Mouse (Mus musculus) intestine, embryonic 14.5 days (tissue): ENCODE measurements around the gene Slc1a2. TPM values are rescaled to one million over a fixed set of nuclear protein-coding genes. Genes with fewer than 3 reads are reported as not detected.

ENCODE experiments used
- ATAC-seq: fragments of 200-750 bp; cut with Nextera tagmentation; replicated peaks from 2 replicates; pipeline ENCODE4 v1.8.0; 2017; ENCODE audit warnings: low read depth, moderate number of reproducible peaks, moderate TSS enrichment, moderate library complexity; ENCODE audit not compliant: low FRiP score, low TSS enrichment
- DNase-seq: peaks from one replicate; pipeline ENCODE4 v3.0.0-alpha.2; 2018; ENCODE audit warnings: low spot score
- H3K27ac ChIP-seq: fragments of 300-500 bp; sonication (generic); 2 replicates; pipeline ENCODE4 v1.5.1; 2014; ENCODE audit warnings: low read depth, mild to moderate bottlenecking, control low read depth
- H3K27me3 ChIP-seq: fragments of 300-500 bp; sonication (generic); replicated peaks from 2 replicates; pipeline ENCODE4 v1.6.1; 2014; ENCODE audit warnings: low read length, control low read depth; ENCODE audit not compliant: control insufficient read depth, insufficient read depth
- H3K36me3 ChIP-seq: fragments of 300-500 bp; sonication (generic); 2 replicates; pipeline ENCODE4 v1.6.1; 2014; ENCODE audit warnings: low read length, control low read depth; ENCODE audit not compliant: control insufficient read depth, insufficient read depth
- H3K4me1 ChIP-seq: fragments of 300-500 bp; sonication (generic); replicated peaks from 2 replicates; pipeline ENCODE4 v1.6.1; 2014; ENCODE audit warnings: low read length, control low read depth, mixed read lengths; ENCODE audit not compliant: control insufficient read depth, insufficient read depth
- H3K4me2 ChIP-seq: fragments of 300-500 bp; sonication (generic); 2 replicates; pipeline ENCODE4 v1.6.1; 2014; ENCODE audit warnings: low read length
- H3K4me3 ChIP-seq: fragments of 300-500 bp; sonication (generic); 2 replicates; pipeline ENCODE4 v1.5.1; 2014; ENCODE audit warnings: low read depth, low read length, control low read depth, mixed read lengths
- H3K9ac ChIP-seq: fragments of 300-500 bp; sonication (generic); 2 replicates; pipeline ENCODE4 v1.6.1; 2014; ENCODE audit warnings: mild to moderate bottlenecking, low read length
- H3K9me3 ChIP-seq: fragments of 300-500 bp; sonication (generic); 2 replicates; pipeline ENCODE4 v1.6.1; 2016; ENCODE audit warnings: low read length, control low read depth; ENCODE audit not compliant: control insufficient read depth
- WGBS: fragments of 180-500 bp; shearing (Covaris S2); extraction: QIAGEN DNeasy Blood & Tissue Kit; methylation state at CpG from one replicate; pipeline ENCODE4 v1.1.7; 2014; 5-methylcytosine and 5-hydroxymethylcytosine counted together
- polyA plus RNA-seq: library from polyadenylated mRNA; unstranded; fragments of >200 nt; fragmentation: Nextera tagmentation; extraction: Ambion mirVana; gene quantifications from 2 replicates; pipeline ENCODE4 v1.2.1, GENCODE M21; 2014

Slc1a2 gene
- polyA plus RNA-seq, result 0.34 and 0.78 TPM in 2 replicates

DNA sequence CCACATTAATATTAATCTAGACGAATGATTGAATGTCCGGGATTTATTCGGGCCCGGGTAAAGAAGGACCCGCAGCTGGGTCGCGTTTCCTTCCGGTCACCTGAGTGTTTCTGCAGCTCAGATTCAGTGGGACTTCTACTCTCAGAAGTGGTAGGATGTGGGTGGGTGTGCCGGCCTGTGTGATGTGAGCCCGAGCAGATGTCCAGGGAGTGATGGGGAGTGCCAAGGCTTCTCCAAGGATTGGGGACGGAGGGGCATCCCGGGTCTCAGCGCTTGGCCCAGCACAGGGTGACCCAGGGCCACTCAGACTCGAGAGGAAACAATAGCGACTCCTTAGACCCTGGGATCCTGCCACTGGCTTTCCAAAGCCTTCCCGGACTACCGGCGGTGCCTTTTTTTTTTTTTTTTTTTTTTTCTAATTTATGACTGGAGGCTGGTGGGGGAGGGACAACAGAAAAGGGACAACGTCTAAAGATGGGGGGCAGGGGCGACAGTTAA is at the start of gene Slc1a2:
Gene Slc1a2 (plus strand): TSS at position 497 of the 498 bp plus-strand sequence.
- WGBS, result 2% methylated on average over 20 of the region's 20 CpGs
- ATAC-seq, result peak; percentile 41; the same call in 1 of the 2 replicates
- peak within 1 kb of the TSS; percentile 31 for H3K9ac ChIP-seq

DNA sequence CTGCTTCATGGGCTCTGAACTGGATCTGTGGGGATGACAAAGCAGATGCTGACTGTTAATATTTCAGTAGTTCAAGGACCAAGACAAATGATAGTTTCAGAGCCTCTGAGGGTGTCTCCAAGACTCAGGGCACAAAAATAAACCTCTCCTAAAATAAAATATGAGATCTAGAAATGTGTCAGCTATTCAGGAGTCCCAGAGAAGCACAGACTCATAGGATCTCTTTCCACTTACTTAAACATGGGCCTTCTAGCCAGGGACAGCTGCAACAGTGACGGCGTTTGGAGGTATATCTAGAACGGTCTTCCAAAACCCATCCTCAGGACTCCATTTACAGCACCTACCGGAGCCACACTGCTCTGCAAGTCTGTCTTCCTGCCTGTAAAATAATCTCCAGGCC is 48.0 kb upstream of the Slc1a2 start:
- Histone ChIP-seq H3K27me3 (no peaks in the 10 kb centered on the region), H3K36me3 (no peaks in the 10 kb centered on the region), H3K4me3 (no peak overlapping the region), H3K4me2 (no peak overlapping the region), H3K9me3 (no peaks in the 10 kb centered on the region), H3K27ac (no peak overlapping the region), H3K9ac (no peak overlapping the region), H3K4me1 (no peaks in the 10 kb centered on the region)
- DNase-seq, result no peak
- WGBS, result 96% methylated on average over 4 of the region's 4 CpGs
- no peak for ATAC-seq

More for the DNA sequence above, at the start of gene Slc1a2:
- Histone ChIP-seq H3K4me3 (peak within 1 kb of the TSS; percentile 50), H3K9me3 (no peaks in the 10 kb centered on the region), H3K36me3 (no peaks in the 10 kb centered on the region), H3K4me2 (peak within 1 kb of the TSS; percentile 91), H3K27ac (no peak within 1 kb of the TSS), H3K4me1 (peaks cover 3% of the 10 kb centered on the region; the same call in 1 of the 2 replicates), H3K27me3 (peaks cover 29% of the 10 kb centered on the region)
- peak; percentile 58 for DNase-seq

DNA sequence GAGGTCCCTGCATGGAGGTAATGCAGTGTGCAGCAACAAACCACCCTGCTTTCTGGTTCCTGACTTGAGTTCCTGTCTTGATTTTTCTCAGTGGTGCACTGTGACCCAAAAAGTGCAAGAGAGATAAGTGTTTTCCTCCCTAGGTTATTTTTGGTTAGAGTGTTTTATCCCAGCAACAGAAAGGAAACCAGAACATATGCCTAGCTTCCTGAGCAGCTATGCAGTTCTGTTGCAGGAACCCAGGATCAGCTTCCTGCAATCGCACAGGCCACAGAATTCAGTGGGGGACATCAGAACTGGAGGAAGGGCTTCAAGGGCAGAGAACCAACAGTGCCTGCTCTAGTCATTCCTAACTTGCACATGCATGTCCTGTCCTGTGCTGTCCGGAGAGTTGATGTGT is 41.8 kb upstream of the Slc1a2 start:
- no peak for ATAC-seq
- no peaks in the 10 kb centered on the region for H3K4me1 ChIP-seq
- DNase-seq, result no peak
- no peaks in the 10 kb centered on the region for H3K9me3 ChIP-seq
- WGBS, result 68% methylated on average over 2 of the region's 2 CpGs
- no peak overlapping the region for H3K4me3 ChIP-seq
- no peak overlapping the region for H3K27ac ChIP-seq
- H3K36me3 ChIP-seq, result no peaks in the 10 kb centered on the region
- H3K9ac ChIP-seq, result no peak overlapping the region
- H3K4me2 ChIP-seq, result no peak overlapping the region
- H3K27me3 ChIP-seq, result no peaks in the 10 kb centered on the region

DNA sequence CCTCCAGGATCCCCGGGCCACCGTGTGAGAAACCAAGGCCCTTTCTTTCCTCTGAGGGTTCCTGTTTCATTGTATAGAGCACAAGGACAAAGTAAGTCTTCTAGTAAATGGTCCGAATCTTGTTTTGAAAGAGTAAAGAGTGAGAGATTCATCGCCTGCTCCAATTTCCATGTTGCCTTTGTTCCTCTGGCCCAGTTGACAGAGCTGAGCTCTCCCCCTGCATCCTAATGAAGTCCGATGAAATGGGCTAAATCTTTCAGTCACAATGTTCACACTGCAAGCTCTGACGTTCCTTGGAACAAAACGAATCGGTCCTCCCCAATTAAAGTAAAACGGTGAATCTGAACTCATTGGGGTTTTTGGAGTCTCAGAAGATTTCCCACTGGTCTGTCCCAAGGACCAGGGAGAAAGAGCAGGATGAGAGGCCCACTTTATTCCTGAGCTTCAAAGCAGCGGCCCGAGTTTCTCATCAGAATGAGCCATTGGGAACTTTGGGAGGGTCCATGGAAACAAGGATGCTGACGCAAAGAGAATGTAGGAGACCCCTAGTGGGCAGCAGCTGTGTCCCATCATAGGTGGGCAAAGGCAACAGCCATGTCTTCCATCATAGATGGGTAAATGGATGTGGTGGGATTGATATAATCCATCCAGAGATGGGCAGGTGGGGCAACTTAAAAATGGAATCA is 37.6 kb upstream of the Slc1a2 start:
- Histone ChIP-seq H3K27ac (no peak overlapping the region), H3K36me3 (no peaks in the 10 kb centered on the region), H3K27me3 (no peaks in the 10 kb centered on the region), H3K9me3 (no peaks in the 10 kb centered on the region), H3K4me3 (no peak overlapping the region), H3K4me1 (no peaks in the 10 kb centered on the region), H3K9ac (no peak overlapping the region), H3K4me2 (no peak overlapping the region)
- no peak for DNase-seq
- 86% methylated on average over 12 of the region's 12 CpGs for WGBS
- no peak for ATAC-seq

DNA sequence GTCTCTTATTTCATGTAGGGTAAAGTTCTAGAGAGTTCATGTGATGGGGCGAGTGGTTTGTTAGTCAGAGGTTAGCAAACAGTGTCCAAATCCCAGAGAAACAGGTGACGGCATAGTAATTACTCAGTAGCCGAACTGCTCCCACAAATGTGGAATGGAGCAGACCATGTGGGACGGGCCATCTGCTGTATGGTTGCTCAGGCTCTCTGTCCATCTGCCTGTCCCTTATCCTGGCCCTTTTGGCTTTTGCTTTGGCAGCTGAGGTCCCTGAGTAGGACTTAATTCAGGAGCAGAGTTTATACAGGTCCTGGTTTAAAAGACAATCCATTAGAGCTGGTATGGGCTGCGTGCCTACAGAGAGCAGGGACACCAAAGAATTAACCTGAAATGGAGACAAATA is 36.3 kb upstream of the Slc1a2 start:
- H3K36me3 ChIP-seq, result no peaks in the 10 kb centered on the region
- WGBS, result 87% methylated on average over 5 of the region's 5 CpGs
- no peak overlapping the region for H3K4me2 ChIP-seq
- no peak for ATAC-seq
- DNase-seq, result no peak
- no peak overlapping the region for H3K27ac ChIP-seq
- H3K27me3 ChIP-seq, result no peaks in the 10 kb centered on the region
- no peak overlapping the region for H3K9ac ChIP-seq
- no peaks in the 10 kb centered on the region for H3K4me1 ChIP-seq
- H3K4me3 ChIP-seq, result no peak overlapping the region
- H3K9me3 ChIP-seq, result no peaks in the 10 kb centered on the region

DNA sequence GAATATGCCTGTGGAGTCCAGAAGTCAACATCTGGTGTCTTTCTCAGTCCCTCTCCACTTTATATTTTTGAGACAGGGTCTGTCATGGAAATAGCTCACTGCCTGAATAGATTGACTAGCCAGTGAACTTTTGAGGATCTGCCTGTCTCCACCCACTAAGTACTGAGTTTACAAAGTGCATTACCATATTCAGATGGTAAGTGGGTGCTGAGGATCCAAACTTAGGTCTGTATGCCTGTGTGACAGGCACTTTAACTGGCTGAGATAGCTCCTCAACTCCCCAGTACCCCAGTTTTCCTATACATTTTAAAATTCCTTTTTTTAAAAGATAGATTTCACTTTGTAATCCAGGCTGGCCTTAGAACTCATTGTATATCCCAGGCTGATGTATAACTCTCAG is 35.5 kb upstream of the Slc1a2 start:
- no peaks in the 10 kb centered on the region for H3K27me3 ChIP-seq
- no peaks in the 10 kb centered on the region for H3K9me3 ChIP-seq
- no peak overlapping the region for H3K9ac ChIP-seq
- no peaks in the 10 kb centered on the region for H3K4me1 ChIP-seq
- H3K27ac ChIP-seq, result no peak overlapping the region
- no peak overlapping the region for H3K4me3 ChIP-seq
- H3K36me3 ChIP-seq, result no peaks in the 10 kb centered on the region
- DNase-seq (no peak), ATAC-seq (no peak)
- H3K4me2 ChIP-seq, result no peak overlapping the region

DNA sequence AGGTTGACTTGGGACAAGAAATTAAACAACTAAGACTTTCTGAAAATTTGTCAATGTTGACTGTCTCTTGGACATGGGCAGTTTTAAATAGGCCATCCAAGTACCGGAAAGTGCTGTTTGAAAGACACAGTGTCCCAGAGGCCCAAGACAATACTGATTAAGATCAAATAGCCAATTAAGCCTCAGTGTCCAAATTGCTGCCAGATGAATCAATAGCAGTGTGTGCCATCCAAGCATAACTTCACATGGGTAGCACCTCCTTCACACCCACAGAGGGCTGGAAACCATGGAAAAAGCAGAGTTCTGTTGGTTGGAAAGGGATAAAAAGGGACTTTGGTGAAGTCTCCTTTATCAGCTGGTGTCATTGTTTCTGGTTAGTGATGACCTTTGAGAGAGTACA is 33.9 kb upstream of the Slc1a2 start:
- Histone ChIP-seq H3K4me1 (no peaks in the 10 kb centered on the region), H3K9me3 (no peaks in the 10 kb centered on the region), H3K36me3 (no peaks in the 10 kb centered on the region), H3K27ac (no peak overlapping the region), H3K4me2 (no peak overlapping the region), H3K4me3 (no peak overlapping the region), H3K9ac (no peak overlapping the region), H3K27me3 (no peaks in the 10 kb centered on the region)
- DNase-seq (no peak), ATAC-seq (no peak)
- 93% methylated on average over 1 of the region's 1 CpGs for WGBS

DNA sequence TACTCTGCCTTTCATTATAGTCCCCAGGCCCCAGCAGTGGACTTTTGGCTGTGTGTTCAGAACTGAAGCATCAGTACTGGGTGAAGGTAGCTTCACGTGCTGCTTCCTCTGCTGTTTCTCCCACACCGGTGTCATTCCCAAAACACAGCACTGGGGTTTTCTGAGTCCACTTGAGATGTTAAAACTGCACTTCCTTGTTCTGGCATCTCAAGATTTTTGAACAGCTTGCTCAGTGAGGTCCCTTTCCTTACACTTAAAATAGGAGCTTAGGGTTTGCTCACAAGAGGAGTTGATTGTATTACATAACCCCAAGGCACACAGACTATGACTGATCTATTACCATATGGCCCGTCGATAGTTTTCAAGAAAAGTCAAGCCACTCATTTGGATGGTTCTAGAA is 26.1 kb upstream of the Slc1a2 start:
- ATAC-seq, result no peak

DNA sequence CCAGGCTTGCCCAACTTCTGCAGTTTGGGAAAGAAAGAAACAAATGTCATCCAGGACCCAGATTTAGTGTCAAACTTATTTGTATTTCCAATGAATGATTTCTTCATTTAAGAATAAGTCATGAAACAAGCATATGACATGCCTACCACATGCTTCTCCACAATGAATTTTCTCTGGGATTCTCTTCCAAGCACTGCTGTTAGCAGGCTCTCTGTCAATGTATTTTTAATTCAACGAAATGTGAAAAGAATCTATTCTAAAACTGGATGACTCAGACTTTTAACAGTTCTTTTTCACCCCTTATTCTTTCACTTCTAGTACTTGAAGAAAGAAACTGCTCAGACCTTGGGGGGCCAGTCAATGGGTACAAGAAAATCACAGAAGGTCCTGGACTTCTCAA is 24.4 kb upstream of the Slc1a2 start:
- Histone ChIP-seq H3K27me3 (no peaks in the 10 kb centered on the region), H3K4me1 (no peaks in the 10 kb centered on the region), H3K36me3 (no peaks in the 10 kb centered on the region), H3K4me3 (no peak overlapping the region), H3K4me2 (no peak overlapping the region), H3K27ac (no peak overlapping the region), H3K9ac (no peak overlapping the region), H3K9me3 (no peaks in the 10 kb centered on the region)
- ATAC-seq, result no peak
- WGBS, result 93% methylated on average over 1 of the region's 1 CpGs
- no peak for DNase-seq

More for the DNA sequence above, 26.1 kb upstream of the Slc1a2 start:
- H3K27ac ChIP-seq, result no peak overlapping the region
- H3K4me1 ChIP-seq, result no peaks in the 10 kb centered on the region
- H3K4me3 ChIP-seq, result no peak overlapping the region
- no peaks in the 10 kb centered on the region for H3K9me3 ChIP-seq
- no peaks in the 10 kb centered on the region for H3K27me3 ChIP-seq
- DNase-seq, result no peak
- no peak overlapping the region for H3K4me2 ChIP-seq
- H3K36me3 ChIP-seq, result no peaks in the 10 kb centered on the region
- no peak overlapping the region for H3K9ac ChIP-seq
- WGBS, result 91% methylated on average over 4 of the region's 4 CpGs
